Mouse (Mus musculus) regulatory T cell (primary cell): ENCODE results near the gene Timeless.
"Not testable (repeated sequence)": the region's sequence is repeated elsewhere in the genome, so short reads cannot be mapped to it uniquely, and the experiment has no call there.

Experiments
- in situ Hi-C: fragments of 300-600 bp; cut with MboI, MseI; formaldehyde crosslinking; loops from one replicate; pipeline ENCODE4 v1.15.1; 2025; ENCODE audit warnings: high pct_unique_total_duplicates

Timeless gene

DNA sequence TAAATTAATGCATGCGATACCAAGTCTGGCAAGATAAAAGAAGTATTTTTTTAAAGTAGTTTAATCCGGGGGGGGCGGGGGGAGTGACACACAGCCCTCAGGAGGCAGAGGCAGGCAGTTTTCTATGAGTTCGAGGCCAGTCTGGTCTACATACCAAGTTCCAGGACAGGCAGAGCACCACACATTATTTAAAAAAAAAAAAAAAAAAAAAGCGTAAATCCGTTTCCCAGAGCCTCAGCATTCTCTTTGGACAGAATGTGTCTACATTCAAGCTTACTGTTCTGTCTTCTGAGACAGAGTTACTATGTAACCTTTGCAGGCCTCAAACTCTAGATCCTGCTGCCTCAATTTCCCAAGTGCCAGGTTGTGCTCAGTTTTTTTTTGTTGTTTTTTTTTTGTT is 19.7 kb upstream of the Timeless start:
- in situ Hi-C loops = no loop called here

DNA sequence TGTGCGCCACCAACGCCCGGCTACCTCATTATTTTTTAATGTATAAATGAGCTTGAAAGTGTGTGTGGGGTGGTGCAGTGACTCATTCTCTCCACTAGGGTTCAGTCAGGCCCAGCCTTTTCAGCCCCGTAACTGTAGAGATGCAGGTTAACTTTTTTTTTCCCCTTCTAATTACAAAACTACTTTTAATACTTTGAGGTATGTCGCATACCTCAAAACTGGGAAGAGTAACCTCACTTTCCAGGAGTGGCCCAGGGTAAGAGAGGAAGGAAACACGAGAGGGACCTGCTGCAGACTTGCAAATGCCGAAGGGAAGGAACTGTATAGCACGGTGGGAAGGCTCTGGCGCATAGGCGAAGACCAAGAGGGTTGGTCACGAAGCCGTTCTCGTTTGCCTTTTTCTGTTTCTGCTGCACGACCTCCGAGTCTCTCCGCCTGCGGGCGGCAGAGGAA is 19.0 kb upstream of the Timeless start:
- in situ Hi-C loops = no loop called here

DNA sequence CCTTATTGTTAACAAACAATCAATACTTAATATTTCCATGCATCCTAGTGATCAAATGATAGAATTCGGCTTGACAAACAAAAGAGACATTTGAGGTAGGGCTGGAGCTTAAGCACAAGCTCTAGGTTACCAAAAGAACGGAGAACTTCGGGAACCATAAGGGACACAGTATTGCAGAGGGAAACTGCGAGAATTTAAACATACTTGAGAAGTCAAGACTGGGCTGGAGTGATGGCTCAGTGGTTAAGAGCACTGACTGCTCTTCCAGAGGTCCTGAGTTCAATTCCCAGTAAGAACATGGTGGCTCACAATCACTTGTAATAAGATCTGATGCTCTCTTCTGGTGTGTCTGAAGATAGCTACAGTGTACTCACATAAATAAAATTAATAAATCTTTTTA is 17.8 kb upstream of the Timeless start:
- in situ Hi-C loops = not testable (repeated sequence)

DNA sequence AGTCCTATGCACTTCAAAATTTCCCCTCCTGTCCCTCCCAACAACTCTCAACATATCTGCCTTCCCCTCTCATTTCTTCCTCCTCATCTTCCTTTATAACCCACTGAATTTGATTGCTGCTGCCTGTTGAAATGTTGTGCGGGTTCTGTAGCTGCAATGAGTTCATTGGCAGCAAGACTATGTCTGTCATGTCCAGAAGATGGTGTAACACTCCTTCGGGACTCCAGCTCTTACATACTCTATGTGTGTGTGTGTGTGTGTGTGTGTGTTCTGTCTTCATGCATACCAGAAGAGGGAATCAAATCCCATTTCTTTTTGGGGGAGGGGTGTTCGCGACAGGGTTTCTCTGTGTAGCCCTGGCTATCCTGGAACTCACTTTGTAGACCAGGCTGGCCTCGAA is 16.9 kb upstream of the Timeless start:
- in situ Hi-C loops = no loop called here

DNA sequence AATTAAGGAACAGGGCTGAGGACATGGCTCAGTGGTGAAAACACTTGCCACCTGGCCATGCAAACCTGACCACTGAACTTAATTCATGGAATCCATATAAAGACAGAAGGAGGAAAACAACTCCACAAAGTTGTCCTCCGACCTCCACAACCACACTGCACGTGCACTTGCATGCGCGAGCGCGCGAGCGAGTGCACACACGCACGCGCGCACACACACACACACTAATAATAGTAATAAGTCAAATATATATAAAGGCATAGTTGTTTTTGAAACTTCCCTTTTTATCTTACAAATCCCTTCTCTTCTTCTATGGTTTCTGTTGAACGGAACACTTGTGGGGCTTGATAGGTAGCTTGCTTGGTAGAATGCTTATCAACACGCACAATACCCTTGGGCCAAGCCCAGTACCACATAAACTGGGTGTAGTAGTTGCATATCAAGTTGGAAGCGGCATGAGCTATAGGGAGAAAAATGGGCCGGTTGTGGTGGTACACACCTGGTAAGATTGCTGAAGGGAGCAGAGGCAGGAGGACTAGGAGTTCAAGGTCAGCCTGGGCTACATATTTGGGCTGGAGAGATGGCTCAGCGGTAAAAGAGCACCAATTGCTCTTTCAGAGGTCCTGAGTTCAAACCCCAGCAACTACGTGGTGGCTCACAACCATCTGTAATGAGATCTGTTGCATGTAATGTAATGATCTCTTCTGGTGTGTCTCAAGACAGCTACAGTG is 13.3 kb upstream of the Timeless start:
- in situ Hi-C loops = no loop called here

DNA sequence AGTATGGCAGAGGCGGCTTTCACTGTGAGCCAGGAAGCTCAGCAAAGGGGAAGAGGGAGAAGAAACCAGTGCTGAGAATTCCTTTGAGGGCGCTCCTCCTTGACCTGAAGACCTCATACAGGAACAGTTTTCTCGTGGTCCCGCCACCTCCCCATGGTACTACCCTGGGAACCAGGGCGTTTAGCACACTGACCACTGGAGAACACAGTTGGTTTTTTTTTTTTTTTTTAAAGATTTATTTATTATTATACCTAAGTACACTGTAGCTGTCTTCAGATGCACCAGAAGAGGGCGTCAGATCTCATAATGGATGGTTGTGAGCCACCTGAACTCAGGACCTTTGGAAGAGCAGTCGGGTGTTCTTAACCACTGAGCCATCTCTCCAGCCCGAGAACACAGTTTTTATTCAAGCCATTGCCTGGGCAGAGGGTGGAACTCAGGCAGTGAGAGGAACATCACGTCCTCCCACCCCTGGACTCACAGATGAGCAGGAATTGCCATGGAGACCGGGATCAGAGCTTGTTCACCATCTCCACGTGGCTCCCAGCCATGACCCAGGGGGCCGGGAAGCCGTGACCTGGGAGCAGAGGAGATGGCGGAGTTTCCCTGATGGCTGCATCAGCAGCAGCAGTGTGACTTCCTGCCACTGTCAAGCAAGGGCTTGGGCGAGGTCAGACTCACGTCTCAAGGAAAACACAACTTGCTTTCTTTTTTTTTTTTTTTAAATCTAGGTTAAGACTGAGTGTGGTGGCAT is 10.2 kb upstream of the Timeless start:
- in situ Hi-C loops = no loop called here

DNA sequence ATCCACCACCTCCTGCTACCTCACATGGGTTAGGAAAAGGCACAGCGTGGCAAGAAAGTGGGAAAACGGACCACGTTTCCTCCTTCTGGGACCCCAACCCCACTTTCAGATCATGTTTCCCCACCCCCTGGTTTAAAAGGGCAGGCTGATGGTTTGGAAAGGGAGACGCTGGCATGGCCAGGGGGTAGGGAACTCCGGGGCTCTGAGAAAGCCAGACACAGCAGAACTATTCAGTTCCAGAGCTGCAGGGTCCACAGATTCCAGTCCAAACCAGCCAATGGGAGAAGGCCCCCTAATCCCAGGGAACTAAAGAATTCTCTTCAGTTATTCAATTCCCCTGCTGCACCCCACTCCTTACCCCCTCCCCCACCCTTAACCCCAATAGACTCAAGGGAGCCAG is 6.8 kb upstream of the Timeless start:
- in situ Hi-C loops = no loop called here

DNA sequence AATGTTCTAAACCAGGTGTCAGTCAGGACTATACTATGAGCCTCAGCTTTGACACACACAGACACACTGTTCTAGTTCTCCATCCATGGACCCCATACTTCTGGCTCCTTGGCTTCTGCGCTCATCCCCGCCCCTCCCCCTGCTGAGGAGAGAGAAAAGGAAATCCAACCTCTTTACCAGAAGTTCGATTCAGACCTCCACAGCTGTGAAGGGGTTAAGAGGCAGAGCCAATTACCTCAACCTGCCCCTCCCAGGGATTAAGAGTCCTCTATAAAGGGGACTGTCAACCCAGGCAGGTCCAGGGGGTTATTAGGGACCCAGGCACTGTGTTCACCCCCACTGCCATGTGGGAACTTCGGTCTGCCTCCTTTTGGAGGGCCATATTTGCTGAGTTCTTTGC is 6.3 kb upstream of the Timeless start, which contains the start of gene Mip:
Gene Mip, plus strand, starts transcription at position 301 of the 400 bp plus-strand sequence.
- in situ Hi-C loops = no loop called here

DNA sequence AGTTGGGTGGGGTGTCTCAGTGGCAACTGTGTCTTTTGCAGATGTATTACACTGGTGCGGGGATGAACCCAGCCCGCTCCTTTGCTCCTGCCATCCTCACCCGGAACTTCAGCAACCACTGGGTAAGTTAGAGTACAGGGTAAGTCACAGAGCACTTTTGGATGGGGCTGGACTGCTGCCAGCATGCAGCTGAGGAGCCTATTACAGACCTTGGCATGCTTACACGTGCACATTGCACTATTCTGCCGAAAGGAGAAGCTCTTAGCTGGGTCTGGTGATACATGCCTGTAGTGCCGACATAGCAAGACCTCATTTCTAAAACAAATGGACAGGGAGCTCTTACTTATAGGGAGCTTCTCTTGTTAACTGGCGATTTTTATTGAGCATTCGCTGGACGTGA is 4.3 kb upstream of the Timeless start:
- in situ Hi-C loops = no loop called here

DNA sequence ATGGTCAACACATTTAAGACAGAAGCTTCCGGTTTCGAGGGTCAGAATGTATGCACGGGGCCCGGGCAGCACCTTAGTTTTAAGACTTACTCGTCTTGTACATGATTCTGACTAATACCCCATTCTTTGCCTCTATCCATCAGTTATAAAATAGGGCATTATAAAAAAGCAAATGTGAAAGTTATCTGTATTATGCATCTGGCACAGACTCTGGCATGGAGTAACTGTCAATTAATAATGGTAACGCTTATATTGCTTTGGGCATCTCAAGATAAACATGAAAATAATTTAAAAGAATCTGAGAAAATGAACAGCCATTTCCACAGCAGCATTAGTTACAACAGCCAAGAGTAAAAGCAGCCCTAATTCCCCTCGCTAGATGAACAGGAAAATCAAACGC is 3.9 kb upstream of the Timeless start:
- in situ Hi-C loops = no loop called here

DNA sequence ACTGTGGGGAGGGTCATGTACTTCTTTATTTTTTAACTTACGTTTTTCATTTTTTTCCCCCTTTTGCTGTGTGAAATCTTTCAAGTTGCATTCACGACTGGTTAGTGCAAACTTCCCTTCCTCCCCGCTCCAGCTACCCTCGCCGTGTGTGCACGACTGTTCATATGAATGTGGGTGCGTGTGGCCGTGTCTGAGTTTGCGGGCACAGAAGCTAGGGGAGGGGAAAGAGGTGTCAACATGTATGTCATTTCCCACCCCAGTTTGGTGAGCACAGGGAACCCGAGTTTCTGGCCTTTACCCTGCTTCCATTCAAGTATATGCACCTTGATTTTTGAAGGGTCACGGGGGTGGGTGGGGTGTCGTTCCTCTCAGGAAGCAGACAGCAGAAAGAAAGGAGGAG is 1.3 kb upstream of the Timeless start:
- in situ Hi-C loops = no loop called here

DNA sequence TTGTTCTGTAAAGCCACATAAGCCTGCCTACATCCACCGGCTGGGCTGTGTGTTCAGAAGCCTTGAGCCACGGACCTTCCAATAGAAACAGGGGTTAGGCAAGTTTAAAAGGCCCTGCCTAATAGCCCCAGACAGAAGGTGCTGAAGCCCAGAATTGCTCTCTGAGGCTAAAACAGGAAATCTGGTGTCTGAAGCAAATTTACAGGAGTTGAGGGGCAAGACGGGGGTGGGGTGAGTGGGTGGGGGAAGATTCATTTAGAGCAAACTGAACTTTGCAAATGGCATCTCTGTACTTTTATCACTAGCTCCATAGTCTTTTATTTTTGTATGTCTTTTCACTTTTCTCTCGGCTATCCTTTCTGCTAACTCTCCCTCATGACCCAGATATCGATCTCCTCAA is 719 bp upstream of the Timeless start:
- in situ Hi-C loops = no loop called here

DNA sequence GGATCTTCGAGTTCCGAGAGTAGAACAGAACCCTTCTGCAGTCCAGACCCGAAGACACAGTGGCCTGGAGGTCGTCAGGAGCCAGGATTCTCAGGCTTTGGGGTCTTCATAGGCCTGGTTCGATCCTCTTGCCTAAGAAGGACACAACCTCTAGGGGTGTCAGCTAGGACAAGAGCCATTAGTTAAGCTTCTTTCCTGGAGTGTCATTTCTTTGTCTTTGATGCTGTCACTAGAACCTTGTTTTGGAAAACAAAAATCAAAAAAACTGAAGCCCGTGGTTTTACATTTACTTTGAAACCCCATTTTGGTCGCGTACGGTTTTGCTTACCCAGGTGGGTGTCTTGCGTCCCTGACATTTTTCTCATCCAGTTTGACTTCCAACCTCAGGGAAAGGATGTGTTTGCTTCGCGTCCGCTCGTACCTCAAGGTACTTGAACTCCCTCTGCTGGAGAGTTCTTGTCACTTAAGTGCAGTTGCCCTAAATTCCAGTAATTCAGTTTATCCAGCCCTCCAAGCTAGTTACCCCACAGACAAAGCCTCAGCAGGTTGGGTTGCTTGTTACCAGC is 638 bp downstream of the Timeless start:
- in situ Hi-C loops = no loop called here

DNA sequence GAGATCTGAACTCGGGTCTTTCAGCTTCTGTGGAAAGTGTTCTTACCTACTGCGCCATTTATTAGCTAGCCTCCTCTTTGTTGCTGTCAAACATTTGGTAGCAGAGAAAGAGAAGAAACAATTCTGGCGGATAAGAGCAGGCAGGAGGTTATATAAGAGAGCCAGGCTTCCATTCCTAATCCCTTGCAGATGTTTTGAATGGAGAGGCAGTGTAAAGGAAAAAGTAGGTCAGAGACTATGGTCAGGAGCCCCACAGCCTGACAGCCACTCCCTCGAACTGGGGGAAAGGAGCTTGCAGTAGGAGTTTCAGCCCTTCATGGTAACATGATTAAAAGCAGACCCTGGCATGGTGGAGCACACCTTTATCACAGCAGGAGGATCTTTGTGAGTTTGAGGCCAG is 4.5 kb downstream of the Timeless start:
- in situ Hi-C loops = no loop called here

DNA sequence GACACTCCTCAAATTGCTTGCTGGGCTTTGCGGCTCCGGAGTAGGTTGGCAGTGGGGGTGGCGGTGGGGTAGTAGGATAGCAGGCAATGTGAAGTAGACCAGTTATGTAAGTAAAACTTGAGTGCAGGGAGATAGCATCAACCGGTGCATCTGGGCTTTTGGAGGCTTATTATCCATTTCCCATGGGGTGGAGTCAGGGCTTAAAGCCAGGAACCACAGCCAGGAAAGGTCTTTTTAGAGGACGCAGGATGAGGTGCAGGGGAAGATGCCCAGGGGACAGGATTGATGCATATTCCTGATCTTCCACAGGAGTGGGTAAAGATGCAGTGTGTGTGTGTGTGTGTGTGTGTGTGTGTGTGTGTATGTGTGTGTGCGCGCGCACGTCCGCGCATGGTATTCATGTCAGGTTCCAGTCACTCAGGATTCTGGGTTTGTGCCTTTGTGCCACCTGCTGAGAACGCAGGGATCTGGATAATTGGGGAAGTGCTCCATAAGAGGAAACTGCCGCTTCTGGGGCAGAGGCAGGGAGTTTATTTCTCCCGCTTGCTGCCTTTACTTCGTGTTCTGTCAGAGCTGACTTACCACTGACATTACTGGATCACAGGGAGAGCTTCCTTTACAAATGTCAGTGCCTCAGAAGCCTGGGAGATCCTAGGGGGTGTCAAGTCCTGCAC is 6.1 kb downstream of the Timeless start:
- in situ Hi-C loops = no loop called here

DNA sequence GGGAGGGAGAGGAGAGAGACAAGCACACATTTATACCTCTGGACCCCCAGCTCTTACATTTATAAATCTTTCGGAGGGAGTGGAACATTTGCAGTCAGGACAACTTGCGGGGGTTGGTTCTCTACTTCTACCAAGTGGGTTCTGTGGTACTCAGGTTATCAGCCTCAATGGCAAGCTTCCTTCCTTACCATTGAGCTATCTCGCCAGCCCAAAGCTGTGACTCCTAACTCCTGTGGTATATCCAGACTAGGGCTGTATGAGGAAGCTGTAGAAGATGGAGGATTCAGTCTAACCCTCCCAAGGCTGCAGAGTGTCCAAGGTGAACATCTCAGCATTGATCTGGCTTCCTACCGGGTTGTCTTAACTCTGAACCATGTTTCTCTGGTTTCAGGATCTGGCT is 7.3 kb downstream of the Timeless start:
- in situ Hi-C loops = no loop called here

DNA sequence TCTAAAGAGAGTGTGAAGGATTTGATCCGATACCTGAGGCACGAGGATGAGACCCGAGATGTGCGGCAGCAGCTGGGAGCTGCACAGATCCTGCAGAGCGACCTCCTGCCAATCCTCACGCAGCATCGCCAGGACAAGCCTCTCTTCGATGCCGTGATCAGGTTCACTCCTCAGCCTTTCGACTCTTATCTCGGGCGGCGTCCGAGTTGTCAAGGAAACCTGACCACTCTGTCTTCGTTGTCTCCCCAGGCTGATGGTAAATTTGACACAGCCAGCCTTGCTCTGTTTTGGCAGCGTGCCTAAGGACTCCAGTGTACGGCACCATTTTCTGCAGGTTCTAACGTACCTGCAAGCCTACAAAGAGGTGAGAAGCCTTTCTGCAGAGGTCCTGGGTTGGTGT is 8.3 kb downstream of the Timeless start:
- in situ Hi-C loops = no loop called here

DNA sequence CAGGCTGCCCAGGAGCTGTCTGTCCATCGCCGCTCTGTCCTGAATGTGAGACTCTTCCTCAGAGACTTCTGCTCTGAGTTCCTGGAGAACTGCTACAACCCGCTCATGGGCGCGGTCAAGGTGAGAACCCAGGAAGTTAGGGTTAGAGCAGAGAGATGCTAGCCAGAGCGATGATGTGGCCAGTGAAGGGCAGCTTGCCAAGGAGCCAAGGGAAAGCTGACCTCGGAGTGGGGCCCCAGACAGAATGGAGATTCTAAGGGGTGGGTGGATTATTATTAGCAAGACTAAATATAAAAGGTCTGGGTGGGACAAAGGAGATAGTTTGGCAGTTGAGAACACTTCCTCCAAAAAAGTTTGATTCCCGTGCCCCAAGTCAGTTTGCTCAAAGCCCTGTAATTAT is 11.4 kb downstream of the Timeless start:
- in situ Hi-C loops = no loop called here

DNA sequence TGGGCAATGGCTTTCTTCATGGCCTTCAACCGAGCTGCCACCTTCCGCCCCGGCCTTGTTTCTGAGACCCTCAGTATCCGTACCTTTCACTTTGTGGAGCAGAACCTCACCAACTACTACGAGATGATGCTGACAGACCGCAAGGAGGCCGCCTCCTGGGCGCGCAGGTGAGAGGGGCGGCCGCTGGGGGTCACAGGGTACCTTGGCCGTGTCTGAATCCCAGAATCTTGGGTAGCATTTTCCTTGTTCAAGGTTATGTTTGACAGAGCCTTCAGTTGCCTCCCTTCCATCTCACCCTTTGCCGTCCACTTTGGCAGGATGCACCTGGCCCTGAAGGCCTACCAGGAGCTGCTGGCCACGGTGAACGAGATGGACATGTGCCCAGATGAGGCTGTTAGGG is 12.3 kb downstream of the Timeless start:
- in situ Hi-C loops = no loop called here

DNA sequence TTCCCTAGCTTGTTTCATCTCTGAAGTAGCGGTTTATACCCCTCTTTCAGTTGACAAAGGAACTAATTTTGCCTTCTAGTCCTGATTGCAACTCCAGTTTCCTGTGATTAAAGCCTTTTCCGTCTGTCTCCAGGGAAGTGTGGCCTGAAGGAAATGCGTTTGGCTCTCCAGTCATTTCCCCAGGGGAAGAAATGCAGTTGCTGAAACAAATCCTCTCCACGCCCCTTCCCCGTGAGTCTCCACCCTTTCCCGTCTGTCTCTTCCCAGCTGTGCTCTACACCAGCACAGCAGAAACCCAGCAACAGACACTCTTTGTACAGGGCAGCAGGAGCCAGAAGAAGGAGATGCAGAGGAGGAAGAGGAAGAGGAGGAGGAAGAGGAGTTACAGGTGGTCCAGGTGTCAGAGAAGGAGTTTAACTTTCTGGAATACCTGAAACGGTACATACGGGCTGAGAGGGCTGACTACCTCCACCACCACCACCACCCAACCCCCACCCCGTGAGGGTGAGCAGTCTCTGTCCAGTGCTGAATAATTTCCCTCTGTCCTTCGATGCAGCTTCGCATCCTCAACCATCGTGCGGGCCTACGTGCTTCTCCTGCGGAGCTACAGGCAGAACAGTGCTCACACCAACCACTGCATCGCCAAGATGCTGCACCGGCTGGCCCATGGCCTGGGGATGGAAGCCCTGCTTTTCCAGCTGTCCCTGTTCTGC is 15.3 kb downstream of the Timeless start:
- in situ Hi-C loops = no loop called here

DNA sequence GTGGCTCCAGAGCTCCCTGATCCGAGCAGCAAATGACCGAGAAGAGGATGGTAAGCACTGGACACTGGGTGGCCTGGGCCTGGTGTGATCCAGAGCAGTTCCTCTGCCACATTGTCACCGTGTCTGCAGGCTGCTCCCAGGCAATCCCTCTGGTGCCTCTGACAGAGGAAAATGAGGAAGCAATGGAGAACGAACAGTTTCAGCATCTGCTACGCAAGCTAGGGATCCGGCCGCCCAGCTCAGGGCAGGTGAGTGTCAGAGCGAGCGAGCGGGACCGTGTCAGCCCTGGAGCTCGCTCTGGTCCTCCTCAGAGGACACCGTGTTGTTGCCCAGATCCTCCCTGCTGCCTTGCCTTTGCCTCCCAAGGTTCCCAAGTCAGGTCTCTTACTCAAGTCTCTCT is 18.7 kb downstream of the Timeless start:
- in situ Hi-C loops = no loop called here
